In the genomic region with DNA sequence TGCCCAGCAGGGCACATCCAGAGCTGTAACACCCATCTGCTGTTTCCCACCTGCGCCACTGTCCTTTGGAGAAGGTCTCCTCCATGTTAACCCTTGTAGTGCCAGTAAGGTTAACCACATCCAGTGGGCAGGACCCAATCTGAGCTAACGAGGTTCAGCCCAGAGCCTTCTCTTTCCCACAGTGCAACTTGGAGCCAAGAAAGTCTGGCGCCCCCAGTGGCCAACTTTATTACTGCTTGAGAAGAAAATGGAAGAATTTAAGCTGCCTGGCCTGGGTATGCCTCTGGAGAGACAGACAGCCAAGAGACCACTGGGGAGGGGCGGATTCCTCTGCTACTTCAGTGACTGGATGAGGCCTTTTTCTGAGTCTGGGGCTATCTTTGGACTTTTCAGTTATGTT, we compare ENCODE assay signal across 9 mouse cellular contexts.
DNase-seq lines count a peak whose midpoint lies in the region; ATAC-seq lines count a peak whose summit lies in the region.
"Had no signal": no experiment of that assay in that cellular context is flagged by ENCODE, and none has a peak within 500 bp of the region (broad histone marks: within the 10 kb centered on the region; RNA-seq: fewer than 3 reads in every experiment).

No protein-coding gene starts in this region.

- 45% methylated on average over 4 of the region's 4 CpGs for WGBS in midbrain, embryonic 11.5 days
- WGBS in midbrain, embryonic 15.5 days: 31% methylated on average over 4 of the region's 4 CpGs
- 50% methylated on average over 4 of the region's 4 CpGs for WGBS in heart, embryonic 15.5 days
- WGBS in limb, embryonic 10.5 days: 41% methylated on average over 4 of the region's 4 CpGs

- no peak for ATAC-seq in midbrain, embryonic 11.5 days (ENCODE audit: low FRiP score)
- no peak for ATAC-seq in midbrain, embryonic 15.5 days (replicated peaks)
- ATAC-seq in heart, embryonic 15.5 days (replicated peaks; ENCODE audit: insufficient number of reproducible peaks, insufficient read depth, low FRiP score, low read depth): 0 out of 2 replicates have a peak, but pooled peaks have one; percentile 18

- H3K9ac ChIP-seq in midbrain, embryonic 11.5 days (ENCODE audit: low read length): no peak overlapping the region
- no peak overlapping the region for H3K9ac ChIP-seq in midbrain, embryonic 15.5 days
- no peak overlapping the region for H3K9ac ChIP-seq in heart, embryonic 15.5 days

- H3K9me3 ChIP-seq in midbrain, embryonic 11.5 days (ENCODE audit: control insufficient read depth, low read length): no peaks in the 10 kb centered on the region
- no peaks in the 10 kb centered on the region for H3K9me3 ChIP-seq in midbrain, embryonic 15.5 days
- no peaks in the 10 kb centered on the region for H3K9me3 ChIP-seq in heart, embryonic 15.5 days (replicated peaks)
- no peaks in the 10 kb centered on the region for H3K9me3 ChIP-seq in limb, embryonic 10.5 days (replicated peaks)

- H3K27ac ChIP-seq in midbrain, embryonic 11.5 days (ENCODE audit: low read depth, low read length): no peak overlapping the region
- no peak overlapping the region for H3K27ac ChIP-seq in midbrain, embryonic 15.5 days
- no peak overlapping the region for H3K27ac ChIP-seq in heart, embryonic 15.5 days
- no peak overlapping the region for H3K27ac ChIP-seq in limb, embryonic 10.5 days

- no peaks in the 10 kb centered on the region for H3K27me3 ChIP-seq in midbrain, embryonic 11.5 days (ENCODE audit: control insufficient read depth, insufficient read depth, low read length)
- H3K27me3 ChIP-seq in midbrain, embryonic 15.5 days (replicated peaks): no peaks in the 10 kb centered on the region
- H3K27me3 ChIP-seq in heart, embryonic 15.5 days: no peaks in the 10 kb centered on the region
- no peaks in the 10 kb centered on the region for H3K27me3 ChIP-seq in limb, embryonic 10.5 days (ENCODE audit: low read depth, poor library complexity, severe bottlenecking)

- no peaks in the 10 kb centered on the region for H3K36me3 ChIP-seq in midbrain, embryonic 11.5 days (ENCODE audit: control insufficient read depth, insufficient read depth, low read length)
- no peaks in the 10 kb centered on the region for H3K36me3 ChIP-seq in midbrain, embryonic 15.5 days (replicated peaks)
- H3K36me3 ChIP-seq in heart, embryonic 15.5 days: no peaks in the 10 kb centered on the region
- H3K36me3 ChIP-seq in limb, embryonic 10.5 days: peaks cover 9% of the 10 kb centered on the region; the same call in 1 of the 2 replicates

- peak; percentile 99 for DNase-seq in midbrain, embryonic 11.5 days (ENCODE audit: low spot score, missing footprints)
- peak; percentile 34 for DNase-seq in T-cell, adult 2 months (ENCODE audit: low spot score)
- peak; percentile 47 to 73 for DNase-seq in cerebellum, postnatal 25 days
- peak; percentile 81 for DNase-seq in limb, embryonic 10.5 days (ENCODE audit: low spot score)
- DNase-seq in natural killer cell, adult 2 months (ENCODE audit: low spot score in 2 of 2): peak; percentile 26 to 56
- peak; percentile 70 for DNase-seq in thymus, postnatal 14 days

- no peak overlapping the region for H3K4me3 ChIP-seq in midbrain, embryonic 11.5 days (ENCODE audit: low read depth, low read length)
- H3K4me3 ChIP-seq in midbrain, embryonic 15.5 days: no peak overlapping the region
- H3K4me3 ChIP-seq in heart, embryonic 15.5 days: no peak overlapping the region
- no peak overlapping the region for H3K4me3 ChIP-seq in limb, embryonic 10.5 days
- H3K4me3 ChIP-seq: myocyte had no signal

- H3K4me1 ChIP-seq in midbrain, embryonic 11.5 days (ENCODE audit: control insufficient read depth, insufficient read depth, low read length): no peaks in the 10 kb centered on the region
- no peaks in the 10 kb centered on the region for H3K4me1 ChIP-seq in midbrain, embryonic 15.5 days
- peaks cover 14% of the 10 kb centered on the region for H3K4me1 ChIP-seq in heart, embryonic 15.5 days (replicated peaks)
- H3K4me1 ChIP-seq in limb, embryonic 10.5 days: peaks cover 43% of the 10 kb centered on the region

- no peak overlapping the region for H3K4me2 ChIP-seq in midbrain, embryonic 11.5 days
- no peak overlapping the region for H3K4me2 ChIP-seq in midbrain, embryonic 15.5 days
- H3K4me2 ChIP-seq in heart, embryonic 15.5 days: no peak overlapping the region

Comparison
In these comparisons a context has a peak if more than half of its experiments do, and no peak if none do; other contexts are left out.
1. DNase-seq: peak in every context shown above with its lines; median percentile 99 in midbrain, embryonic 11.5 days; 81 in limb, embryonic 10.5 days; 70 in thymus, postnatal 14 days; 60 in cerebellum, postnatal 25 days; 41 in natural killer cell, adult 2 months; 34 in T-cell, adult 2 months.